Mouse (Mus musculus): ENCODE measurements around the gene Kcp. TPM values are rescaled to one million over a fixed set of nuclear protein-coding genes. Genes with fewer than 3 reads are reported as not detected.

Kcp gene
- polyA plus RNA-seq, 1 experiment from 2014 or later = 15.1 TPM

DNA sequence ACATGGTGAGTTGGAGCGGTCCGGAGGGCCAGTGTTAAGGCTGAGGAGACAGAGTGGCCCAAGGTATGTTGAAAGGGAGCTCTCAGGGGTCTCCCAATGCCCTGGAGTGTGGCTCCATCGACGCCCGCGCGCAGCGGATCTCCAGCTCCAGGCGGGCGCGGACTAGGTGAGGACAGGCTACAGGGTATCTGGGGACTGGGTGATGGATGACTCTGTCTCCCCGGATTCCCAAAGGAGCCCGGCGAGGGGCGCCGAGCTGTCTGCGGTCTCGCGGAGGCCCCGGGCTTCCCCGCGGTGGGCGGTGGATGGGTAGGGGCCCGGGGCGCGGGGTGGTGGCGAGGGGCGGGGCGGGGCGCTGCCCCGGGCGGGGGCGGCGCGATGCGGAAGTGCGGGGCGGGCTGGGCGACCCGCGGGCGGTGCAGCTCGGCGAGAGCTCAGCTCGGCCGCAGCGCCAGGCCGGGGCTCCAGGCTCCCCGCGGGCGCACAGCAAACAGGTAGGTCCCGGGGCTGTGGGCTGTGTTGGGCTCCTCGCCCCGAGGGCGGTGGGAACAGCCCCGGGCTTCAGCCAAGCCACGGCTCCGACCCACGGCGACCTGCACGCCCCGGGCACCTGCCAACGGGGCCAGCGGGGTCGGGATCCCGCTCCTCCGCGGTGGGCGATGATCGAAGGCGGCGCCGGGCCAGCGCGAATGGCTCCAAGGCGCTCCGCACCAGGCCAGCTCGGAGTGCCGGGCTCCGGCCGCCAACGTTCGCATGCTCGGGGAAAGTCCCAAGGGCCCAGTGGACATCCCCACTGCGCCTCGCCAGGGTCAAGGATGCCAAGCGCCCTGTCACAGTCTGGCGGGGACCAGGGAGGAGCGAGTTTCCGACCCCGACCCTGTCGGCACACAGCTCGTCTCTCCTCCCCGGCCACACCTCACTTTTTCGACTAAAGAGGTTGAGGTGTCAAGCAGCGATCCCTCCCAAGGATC lies 18.8 kb upstream of the Kcp start, which contains the start of gene Irf5:
Gene Irf5, plus strand, starts transcription at position 345 of the 971 bp plus-strand sequence.
- peak; percentile 45 for ATAC-seq (ENCODE audit: low read depth)
- under 1% methylated on average over 57 of the region's 96 CpGs for WGBS

DNA sequence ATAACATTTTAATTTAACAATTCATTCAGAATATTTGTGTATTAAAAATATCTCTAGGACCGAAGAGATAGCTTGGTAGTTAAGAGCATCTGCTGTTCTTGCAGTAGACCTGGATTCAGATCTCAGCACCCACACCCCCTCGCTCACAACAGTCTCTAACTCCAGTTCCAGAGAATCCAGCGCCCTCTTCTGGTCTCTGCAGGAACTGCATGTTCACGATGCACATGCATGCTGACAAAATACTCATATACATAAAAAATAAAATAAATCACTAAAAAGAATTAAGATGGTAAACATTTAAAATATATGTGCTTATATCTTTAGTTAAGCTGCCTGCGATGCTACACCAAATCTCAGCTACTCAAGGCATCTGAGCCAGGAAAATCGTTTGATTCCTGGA lies 17.5 kb upstream of the Kcp start:
- Histone ChIP-seq H3K27me3 (ENCODE audit: control insufficient read depth, insufficient read depth, low read length) (peaks cover 18% of the 10 kb centered on the region), H3K4me3 (ENCODE audit: low read depth, low read length) (no peak overlapping the region), H3K4me1 (ENCODE audit: control insufficient read depth, insufficient read depth, low read length) (peaks cover 15% of the 10 kb centered on the region), H3K4me2 (ENCODE audit: low read depth, low read length) (no peak overlapping the region), H3K9ac (replicated peaks; ENCODE audit: low read depth, low read length) (no peak overlapping the region), H3K9me3 (ENCODE audit: control insufficient read depth, low read length) (no peaks in the 10 kb centered on the region), H3K27ac (ENCODE audit: low read depth, low read length) (no peak overlapping the region), H3K36me3 (ENCODE audit: control insufficient read depth, insufficient read depth, low read length) (no peaks in the 10 kb centered on the region)
- WGBS = 72% methylated on average over 6 of the region's 6 CpGs
- ATAC-seq (ENCODE audit: low read depth) = no peak

More for the DNA sequence above, 18.8 kb upstream of the Kcp start, which contains the start of gene Irf5:
- H3K9ac ChIP-seq (replicated peaks; ENCODE audit: low read depth, low read length) = peak within 1 kb of the TSS; percentile 21
- H3K27ac ChIP-seq (ENCODE audit: low read depth, low read length) = no peak within 1 kb of the TSS
- H3K4me3 ChIP-seq (ENCODE audit: low read depth, low read length) = peak within 1 kb of the TSS; percentile 42
- H3K36me3 ChIP-seq (ENCODE audit: control insufficient read depth, insufficient read depth, low read length) = no peaks in the 10 kb centered on the region
- peaks cover 20% of the 10 kb centered on the region for H3K27me3 ChIP-seq (ENCODE audit: control insufficient read depth, insufficient read depth, low read length)
- no peaks in the 10 kb centered on the region for H3K9me3 ChIP-seq (ENCODE audit: control insufficient read depth, low read length)
- H3K4me1 ChIP-seq (ENCODE audit: control insufficient read depth, insufficient read depth, low read length) = peaks cover 15% of the 10 kb centered on the region
- peak within 1 kb of the TSS; percentile 96 for H3K4me2 ChIP-seq (ENCODE audit: low read depth, low read length)

DNA sequence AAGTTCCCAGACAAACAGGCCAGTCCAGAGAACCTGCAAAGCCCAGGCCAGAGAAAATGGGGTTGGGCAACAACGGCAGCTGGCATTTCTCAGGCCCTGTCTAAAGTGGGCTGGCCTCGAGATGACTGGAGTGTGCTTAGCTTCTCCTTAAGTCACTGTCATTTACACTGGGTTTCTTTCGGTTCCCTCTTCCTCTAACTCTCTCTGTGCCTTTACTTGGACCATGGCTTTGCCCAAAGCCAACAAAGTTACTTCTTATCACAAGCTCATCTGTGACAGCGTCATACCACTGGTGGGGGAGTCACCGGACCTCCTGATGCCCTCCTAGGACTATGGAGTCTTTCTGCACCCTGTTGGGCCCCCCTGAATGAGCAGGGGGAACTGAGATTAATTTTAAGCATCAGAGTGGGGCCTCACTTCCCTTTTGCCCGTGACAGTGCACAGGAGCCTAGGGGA lies 16.3 kb upstream of the Kcp start:
- Histone ChIP-seq H3K27ac (ENCODE audit: low read depth, low read length) (no peak overlapping the region), H3K27me3 (ENCODE audit: control insufficient read depth, insufficient read depth, low read length) (peaks cover 12% of the 10 kb centered on the region), H3K9ac (replicated peaks; ENCODE audit: low read depth, low read length) (no peak overlapping the region), H3K4me1 (ENCODE audit: control insufficient read depth, insufficient read depth, low read length) (peaks cover 15% of the 10 kb centered on the region), H3K36me3 (ENCODE audit: control insufficient read depth, insufficient read depth, low read length) (no peaks in the 10 kb centered on the region), H3K4me2 (ENCODE audit: low read depth, low read length) (no peak overlapping the region), H3K4me3 (ENCODE audit: low read depth, low read length) (no peak overlapping the region), H3K9me3 (ENCODE audit: control insufficient read depth, low read length) (no peaks in the 10 kb centered on the region)
- ATAC-seq (ENCODE audit: low read depth) = no peak
- 74% methylated on average over 6 of the region's 6 CpGs for WGBS

- ATAC-seq (ENCODE audit: low read depth) = no peak
- Histone ChIP-seq H3K9me3 (ENCODE audit: control insufficient read depth, low read length) (no peaks in the 10 kb centered on the region), H3K27me3 (ENCODE audit: control insufficient read depth, insufficient read depth, low read length) (peaks cover 12% of the 10 kb centered on the region), H3K4me3 (ENCODE audit: low read depth, low read length) (no peak overlapping the region), H3K4me1 (ENCODE audit: control insufficient read depth, insufficient read depth, low read length) (peaks cover 15% of the 10 kb centered on the region), H3K36me3 (ENCODE audit: control insufficient read depth, insufficient read depth, low read length) (no peaks in the 10 kb centered on the region), H3K4me2 (ENCODE audit: low read depth, low read length) (no peak overlapping the region), H3K9ac (replicated peaks; ENCODE audit: low read depth, low read length) (no peak overlapping the region), H3K27ac (ENCODE audit: low read depth, low read length) (no peak overlapping the region)
- WGBS = 81% methylated on average over 12 of the region's 12 CpGs
Observed at GRCm38 (mm10) chr6:29523301-29524033, 15.7 kb upstream of the Kcp start.

- H3K9me3 ChIP-seq (ENCODE audit: control insufficient read depth, low read length) = no peaks in the 10 kb centered on the region
- ATAC-seq (ENCODE audit: low read depth) = no peak
- peaks cover 12% of the 10 kb centered on the region for H3K27me3 ChIP-seq (ENCODE audit: control insufficient read depth, insufficient read depth, low read length)
- peaks cover 11% of the 10 kb centered on the region for H3K4me1 ChIP-seq (ENCODE audit: control insufficient read depth, insufficient read depth, low read length)
- H3K4me3 ChIP-seq (ENCODE audit: low read depth, low read length) = no peak overlapping the region
- H3K27ac ChIP-seq (ENCODE audit: low read depth, low read length) = no peak overlapping the region
- H3K9ac ChIP-seq (replicated peaks; ENCODE audit: low read depth, low read length) = no peak overlapping the region
- H3K36me3 ChIP-seq (ENCODE audit: control insufficient read depth, insufficient read depth, low read length) = no peaks in the 10 kb centered on the region
- 82% methylated on average over 6 of the region's 6 CpGs for WGBS
- no peak overlapping the region for H3K4me2 ChIP-seq (ENCODE audit: low read depth, low read length)
Observed at GRCm38 (mm10) chr6:29522626-29523300, 15.0 kb upstream of the Kcp start.

DNA sequence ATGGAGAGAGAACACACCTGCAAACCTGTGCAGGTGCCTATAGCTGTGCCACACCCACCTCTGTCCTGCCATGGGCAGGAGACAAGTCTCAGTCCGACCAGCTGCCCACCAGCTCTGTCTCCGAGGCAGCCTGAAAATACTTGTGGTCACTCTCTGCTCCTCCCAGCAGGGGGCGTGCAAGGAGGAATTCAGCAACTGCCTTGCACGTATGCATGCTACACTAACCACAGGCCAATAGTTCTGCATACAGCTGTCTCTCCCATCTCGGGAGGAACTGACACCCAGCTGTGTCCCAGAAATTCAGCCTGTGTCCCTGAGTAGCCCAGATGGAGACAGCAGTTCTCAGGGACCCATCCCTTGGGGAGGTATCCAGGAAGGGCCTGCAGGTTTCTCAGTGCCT lies 9.4 kb upstream of the Kcp start:
- Histone ChIP-seq H3K4me3 (ENCODE audit: low read depth, low read length) (no peak overlapping the region), H3K27ac (ENCODE audit: low read depth, low read length) (no peak overlapping the region), H3K36me3 (ENCODE audit: control insufficient read depth, insufficient read depth, low read length) (no peaks in the 10 kb centered on the region), H3K9me3 (ENCODE audit: control insufficient read depth, low read length) (no peaks in the 10 kb centered on the region), H3K4me2 (ENCODE audit: low read depth, low read length) (no peak overlapping the region), H3K4me1 (ENCODE audit: control insufficient read depth, insufficient read depth, low read length) (0 out of 2 replicates have a peak, but pooled peaks cover 6% of the 10 kb centered on the region), H3K9ac (replicated peaks; ENCODE audit: low read depth, low read length) (no peak overlapping the region), H3K27me3 (ENCODE audit: control insufficient read depth, insufficient read depth, low read length) (no peaks in the 10 kb centered on the region)
- 7% methylated on average over 5 of the region's 5 CpGs for WGBS
- ATAC-seq (ENCODE audit: low read depth) = peak; percentile 35; the same call in 1 of the 2 replicates

DNA sequence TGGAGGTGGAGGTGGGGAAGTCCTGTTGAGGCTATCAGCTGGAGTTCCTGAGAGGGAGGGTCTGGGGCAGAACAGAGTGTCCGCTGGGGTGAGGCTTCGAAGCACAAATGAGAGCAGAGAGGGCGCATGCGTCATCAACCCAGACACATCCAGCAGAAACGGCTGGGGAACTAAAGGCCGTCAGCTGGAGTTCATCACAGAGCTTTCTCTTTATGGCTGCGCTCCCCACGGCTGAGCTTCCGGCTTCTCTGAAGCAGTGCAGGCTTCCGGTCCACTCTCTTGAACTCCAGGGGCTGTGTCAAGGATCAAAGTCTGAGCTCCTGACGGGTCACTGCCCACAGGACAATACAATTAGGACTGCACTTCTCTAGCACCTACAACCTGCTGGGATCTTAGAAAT lies 5.5 kb upstream of the Kcp start:
- WGBS = 0% methylated on average over 11 of the region's 11 CpGs
- 0 out of 2 replicates have a peak, but pooled peaks cover 6% of the 10 kb centered on the region for H3K4me1 ChIP-seq (ENCODE audit: control insufficient read depth, insufficient read depth, low read length)
- H3K27ac ChIP-seq (ENCODE audit: low read depth, low read length) = 0 out of 2 replicates have a peak overlapping the region, but pooled peaks have one; percentile 34
- H3K9ac ChIP-seq (replicated peaks; ENCODE audit: low read depth, low read length) = peak overlapping the region; percentile 18; the same call in 1 of the 2 replicates
- H3K36me3 ChIP-seq (ENCODE audit: control insufficient read depth, insufficient read depth, low read length) = no peaks in the 10 kb centered on the region
- no peak overlapping the region for H3K4me3 ChIP-seq (ENCODE audit: low read depth, low read length)
- no peaks in the 10 kb centered on the region for H3K9me3 ChIP-seq (ENCODE audit: control insufficient read depth, low read length)
- peak overlapping the region; percentile 40 for H3K4me2 ChIP-seq (ENCODE audit: low read depth, low read length)
- peaks cover 8% of the 10 kb centered on the region; the same call in 1 of the 2 replicates for H3K27me3 ChIP-seq (ENCODE audit: control insufficient read depth, insufficient read depth, low read length)
- ATAC-seq (ENCODE audit: low read depth) = peak; percentile 72

- Histone ChIP-seq H3K36me3 (ENCODE audit: control insufficient read depth, insufficient read depth, low read length) (no peaks in the 10 kb centered on the region), H3K27ac (ENCODE audit: low read depth, low read length) (0 out of 2 replicates have a peak overlapping the region, but pooled peaks have one; percentile 16), H3K4me1 (ENCODE audit: control insufficient read depth, insufficient read depth, low read length) (peaks cover 13% of the 10 kb centered on the region; the same call in 1 of the 2 replicates), H3K27me3 (ENCODE audit: control insufficient read depth, insufficient read depth, low read length) (peaks cover 8% of the 10 kb centered on the region; the same call in 1 of the 2 replicates), H3K9me3 (ENCODE audit: control insufficient read depth, low read length) (no peaks in the 10 kb centered on the region), H3K4me3 (ENCODE audit: low read depth, low read length) (no peak overlapping the region), H3K9ac (replicated peaks; ENCODE audit: low read depth, low read length) (no peak overlapping the region), H3K4me2 (ENCODE audit: low read depth, low read length) (no peak overlapping the region)
- ATAC-seq (ENCODE audit: low read depth) = no peak
- 38% methylated on average over 2 of the region's 2 CpGs for WGBS
Observed at GRCm38 (mm10) chr6:29509086-29509485, 1.3 kb upstream of the Kcp start.
